Mouse (Mus musculus) C2C12 (cell line): ENCODE results near the gene Kif1bp. TPM values are rescaled to one million over a fixed set of nuclear protein-coding genes. Genes with fewer than 3 reads are reported as not detected.

Experiments used
- H3K27me3 ChIP-seq: one replicate; pipeline ENCODE4 v1.6.1; 2011; ENCODE audit not compliant: control insufficient read depth, insufficient read depth, insufficient read length
- H3K36me3 ChIP-seq: one replicate; pipeline ENCODE4 v1.6.1; 2011; ENCODE audit not compliant: control insufficient read depth, insufficient read depth
- H3K4me3 ChIP-seq: one replicate; pipeline ENCODE4 v1.5.1; 2011; ENCODE audit warnings: mild to moderate bottlenecking, control low read depth; ENCODE audit not compliant: poor library complexity, insufficient read depth, severe bottlenecking
- H3K79me2 ChIP-seq: one replicate; pipeline ENCODE4 v1.6.1; 2011; ENCODE audit not compliant: control insufficient read depth, insufficient read depth
- H3K79me3 ChIP-seq: one replicate; pipeline ENCODE4 v1.6.1; 2011; ENCODE audit warnings: low read depth, control low read depth
- H3ac ChIP-seq: one replicate; pipeline ENCODE3; 2011; ENCODE audit warnings: low read depth; ENCODE audit not compliant: control insufficient read depth, insufficient read length
- CEBPB ChIP-seq: IDR thresholded peaks from one replicate; pipeline ENCODE4 v1.6.1; 2011; ENCODE audit warnings: low read depth, mild to moderate bottlenecking, control low read depth, moderate library complexity
- CTCF ChIP-seq: IDR thresholded peaks from one replicate; pipeline ENCODE4 v1.5.1; 2011; ENCODE audit not compliant: control insufficient read depth, insufficient read depth, insufficient read length
- FOSL1 ChIP-seq: IDR thresholded peaks from one replicate; pipeline ENCODE4 v1.8.0; 2011; ENCODE audit warnings: mild to moderate bottlenecking, low read length; ENCODE audit not compliant: poor library complexity, insufficient read depth, severe bottlenecking
- MAX ChIP-seq: IDR thresholded peaks from one replicate; pipeline ENCODE4 v1.6.1; 2011; ENCODE audit warnings: mild to moderate bottlenecking, control low read depth
- MYOD1 ChIP-seq: IDR thresholded peaks from one replicate; pipeline ENCODE4 v1.6.1; 2011; ENCODE audit warnings: low read depth; ENCODE audit not compliant: control insufficient read depth, insufficient read length
- MYOG ChIP-seq: IDR thresholded peaks from one replicate; pipeline ENCODE4 v1.6.1; 2011; ENCODE audit not compliant: control insufficient read depth, insufficient read length; ENCODE audit errors: extremely low read depth
- USF1 ChIP-seq: IDR thresholded peaks from one replicate; pipeline ENCODE4 v1.6.1; 2011; ENCODE audit warnings: low read depth, mild to moderate bottlenecking, control low read depth, moderate library complexity
- polyA plus RNA-seq: library from polyadenylated mRNA; unstranded; fragments of >200 nt; fragmentation: generic; extraction: Trizol; gene quantifications from one replicate; pipeline ENCODE4 v1.2.1, GENCODE M21; 2012; ENCODE audit warnings: missing spikeins

The Kif1bp gene
- polyA plus RNA-seq, 1 experiment, result 21.5 TPM

DNA sequence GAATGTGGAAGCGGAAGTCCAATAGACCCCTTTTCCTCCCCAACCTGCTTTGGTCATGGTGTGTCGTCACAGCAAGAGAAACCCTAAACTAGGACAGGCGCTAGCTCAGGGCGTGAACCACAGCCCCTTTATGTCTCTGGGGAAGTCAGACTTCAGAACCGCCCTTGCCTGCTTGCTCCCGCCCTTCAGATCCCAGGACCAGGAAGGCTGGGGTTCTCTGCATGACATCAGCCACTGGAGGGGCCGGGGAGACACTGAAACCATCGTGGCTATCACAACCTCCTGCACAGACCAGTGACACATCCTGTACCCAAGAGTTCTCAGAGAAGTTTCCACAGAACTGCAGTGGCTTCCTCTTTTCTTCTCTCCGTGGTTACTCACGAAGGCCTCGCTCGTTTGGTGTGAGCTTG is 34.9 kb downstream of the Kif1bp start:
- Histone ChIP-seq H3K36me3 (no peaks in the 10 kb centered on the region), H3K27me3 (peaks cover 8% of the 10 kb centered on the region), H3K4me3 (no peak overlapping the region), H3ac (no peak overlapping the region), H3K79me3 (no peaks in the 10 kb centered on the region), H3K79me2 (no peaks in the 10 kb centered on the region)
- no peak for TF ChIP-seq CTCF
- no peak for TF ChIP-seq USF1
- TF ChIP-seq MYOD1, result no peak
- TF ChIP-seq MAX, result no peak
- no peak for TF ChIP-seq MYOG
- TF ChIP-seq FOSL1, result no peak

DNA sequence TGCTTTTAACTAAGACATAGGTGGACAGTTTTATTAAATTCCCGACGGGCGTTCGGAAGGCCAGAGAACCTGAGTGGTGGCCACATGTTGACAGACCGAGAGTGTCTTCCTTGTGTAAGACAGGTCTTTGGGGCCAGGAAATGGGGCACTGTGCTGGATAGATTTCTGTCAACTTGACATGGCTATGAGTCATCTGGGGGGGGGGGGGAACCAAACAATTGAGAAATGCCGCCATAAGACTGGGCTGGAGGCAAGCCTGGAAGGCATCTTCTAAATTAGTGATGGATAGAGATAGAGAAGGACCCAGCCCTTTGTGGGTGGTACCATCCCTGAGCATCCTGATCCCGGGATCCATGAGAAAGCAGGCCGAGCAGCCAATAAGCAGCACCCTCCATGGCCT is 35.3 kb downstream of the Kif1bp start:
- TF ChIP-seq MYOG, result no peak
- Histone ChIP-seq H3K27me3 (peaks cover 8% of the 10 kb centered on the region), H3ac (no peak overlapping the region), H3K79me3 (no peaks in the 10 kb centered on the region), H3K36me3 (no peaks in the 10 kb centered on the region), H3K4me3 (no peak overlapping the region), H3K79me2 (no peaks in the 10 kb centered on the region)

DNA sequence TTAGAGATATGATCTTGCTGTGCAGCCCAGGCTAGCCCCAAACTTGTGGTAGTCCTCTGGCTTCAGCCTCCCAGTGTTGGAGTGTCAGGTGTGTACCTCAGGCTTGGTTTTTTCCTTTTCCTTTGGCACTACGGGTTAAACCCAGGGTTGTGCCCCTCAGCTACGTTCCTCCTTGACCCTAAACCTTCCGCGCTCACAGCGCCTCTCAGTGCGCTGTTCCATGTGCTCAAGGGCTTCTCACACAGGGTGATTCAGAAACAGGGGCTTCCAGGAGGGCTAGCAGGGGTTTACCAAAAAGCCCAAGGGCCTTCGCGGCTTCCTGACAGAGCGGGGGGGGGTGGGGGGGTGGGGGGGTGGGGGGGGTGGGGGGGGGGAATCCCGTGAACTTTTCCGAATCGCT is 35.8 kb downstream of the Kif1bp start:
- Histone ChIP-seq H3K79me3 (no peaks in the 10 kb centered on the region), H3K4me3 (no peak overlapping the region), H3K36me3 (no peaks in the 10 kb centered on the region), H3ac (no peak overlapping the region), H3K79me2 (no peaks in the 10 kb centered on the region), H3K27me3 (peaks cover 8% of the 10 kb centered on the region)
- no peak for TF ChIP-seq USF1

DNA sequence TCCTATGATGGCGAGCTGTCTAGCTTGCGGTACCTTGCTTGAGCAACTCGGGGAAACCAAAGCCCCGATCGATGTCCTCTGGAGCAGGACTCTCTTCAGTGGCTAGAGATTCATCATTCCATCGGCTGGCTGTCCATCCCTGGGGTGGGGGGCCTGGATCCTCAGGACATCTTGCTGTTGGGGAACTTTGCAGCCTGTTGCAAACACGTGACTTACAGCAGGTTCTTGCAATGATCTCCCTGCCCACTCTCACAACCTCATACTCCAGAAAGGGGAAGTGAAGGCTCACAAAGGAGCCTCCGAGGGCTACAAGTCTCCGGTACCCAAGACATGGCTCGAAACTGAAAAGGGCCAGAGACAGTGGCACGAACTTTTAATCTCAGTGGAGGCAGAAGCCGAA is 36.8 kb downstream of the Kif1bp start:
- Histone ChIP-seq H3K4me3 (no peak overlapping the region), H3K79me3 (no peaks in the 10 kb centered on the region), H3ac (no peak overlapping the region), H3K36me3 (no peaks in the 10 kb centered on the region), H3K79me2 (no peaks in the 10 kb centered on the region), H3K27me3 (peaks cover 13% of the 10 kb centered on the region)
- TF ChIP-seq MYOG (no peak), USF1 (no peak), CEBPB (no peak), MYOD1 (no peak)

DNA sequence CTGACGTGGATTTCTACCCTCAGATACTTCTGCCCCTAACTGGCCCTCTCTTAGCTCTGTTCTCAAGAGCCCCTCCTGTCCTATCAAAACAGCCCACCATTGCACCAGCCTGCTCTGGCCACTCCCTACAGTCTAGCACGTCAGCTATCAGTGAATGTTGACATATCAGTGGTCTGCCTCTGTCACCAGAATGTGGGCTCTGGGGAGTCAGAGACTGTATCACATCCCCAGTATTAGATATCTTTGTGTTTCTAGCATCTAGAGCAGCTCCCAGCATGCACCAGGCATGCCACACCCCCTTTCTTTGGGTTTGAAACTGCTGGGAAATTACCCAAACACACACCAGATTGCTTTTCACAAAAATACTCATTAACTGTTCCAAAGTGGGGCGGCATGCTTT is 37.5 kb downstream of the Kif1bp start:
- H3K79me3 ChIP-seq, result no peaks in the 10 kb centered on the region
- H3ac ChIP-seq, result no peak overlapping the region
- peaks cover 13% of the 10 kb centered on the region for H3K27me3 ChIP-seq
- H3K36me3 ChIP-seq, result no peaks in the 10 kb centered on the region
- H3K79me2 ChIP-seq, result no peaks in the 10 kb centered on the region
- no peak overlapping the region for H3K4me3 ChIP-seq
- no peak for TF ChIP-seq MYOG
- no peak for TF ChIP-seq MYOD1
- TF ChIP-seq MAX, result no peak
- no peak for TF ChIP-seq CTCF
- no peak for TF ChIP-seq CEBPB
- TF ChIP-seq USF1, result no peak

DNA sequence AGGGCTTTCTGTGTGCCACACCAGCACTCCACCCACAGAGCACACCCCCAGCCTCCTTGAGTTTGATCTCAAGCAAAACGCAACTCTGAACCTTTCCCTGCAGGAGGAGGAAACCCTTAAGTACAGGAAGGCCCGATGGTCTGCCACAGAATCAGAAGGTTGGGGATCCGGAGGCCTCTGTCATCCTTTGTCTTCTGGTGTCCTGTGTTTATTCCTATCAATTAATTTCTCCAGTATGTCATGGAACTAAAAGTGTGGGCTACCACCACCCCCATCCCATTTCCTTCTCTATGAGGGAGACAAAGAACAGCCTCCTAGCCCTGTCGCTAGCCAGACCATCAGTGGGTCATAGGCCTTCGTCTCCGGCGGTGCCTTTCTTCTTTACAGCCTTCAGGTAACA is 43.7 kb downstream of the Kif1bp start:
- H3K27me3 ChIP-seq, result peaks cover 10% of the 10 kb centered on the region
- no peak overlapping the region for H3ac ChIP-seq
- H3K36me3 ChIP-seq, result no peaks in the 10 kb centered on the region
- TF ChIP-seq FOSL1 (no peak), MYOD1 (no peak), MAX (no peak), CTCF (no peak), USF1 (no peak), MYOG (no peak), CEBPB (no peak)
- no peak overlapping the region for H3K4me3 ChIP-seq
- H3K79me2 ChIP-seq, result no peaks in the 10 kb centered on the region
- H3K79me3 ChIP-seq, result no peaks in the 10 kb centered on the region

DNA sequence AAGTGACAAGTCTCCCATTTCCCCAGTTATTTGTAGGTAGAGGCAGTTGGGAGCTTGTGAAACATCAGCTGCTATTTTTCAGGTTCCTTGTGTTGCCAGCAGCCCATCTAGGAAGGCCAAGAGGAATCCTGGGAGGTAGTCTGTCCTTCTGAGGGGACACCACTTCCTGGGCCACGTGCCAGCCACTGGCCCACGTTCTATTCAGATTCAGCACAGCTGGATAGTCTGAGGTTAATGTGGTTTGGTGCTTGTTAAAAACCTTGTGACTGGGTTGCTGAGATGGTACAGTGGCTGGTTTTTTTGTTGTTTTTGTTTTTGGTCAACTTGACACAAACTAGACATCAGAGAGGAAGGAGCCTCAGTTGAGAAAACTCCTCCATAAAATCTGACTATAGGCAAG is 45.4 kb downstream of the Kif1bp start:
- Histone ChIP-seq H3K79me3 (no peaks in the 10 kb centered on the region), H3K27me3 (peaks cover 5% of the 10 kb centered on the region), H3ac (no peak overlapping the region), H3K36me3 (no peaks in the 10 kb centered on the region), H3K4me3 (no peak overlapping the region), H3K79me2 (no peaks in the 10 kb centered on the region)
- peak; percentile 14 for TF ChIP-seq MYOD1
- no peak for TF ChIP-seq CEBPB
- peak; percentile 43 for TF ChIP-seq USF1
- no peak for TF ChIP-seq MAX
